Mouse (Mus musculus) MEL (cell line): Measurements from ENCODE around the gene Tfe3. TPM values are rescaled to one million over a fixed set of nuclear protein-coding genes. Genes with fewer than 3 reads are reported as not detected.
A peak's percentile ranks its signal among the peaks of the same experiment; 100 is the strongest.

ENCODE experiments used
- DNase-seq: peaks from one replicate; pipeline ENCODE4 v3.0.0; 2011; ENCODE audit warnings: low read depth, low spot score
- H3K27ac ChIP-seq: 2 replicates; pipeline ENCODE4 v1.5.1; 2012; ENCODE audit warnings: low read depth, mild to moderate bottlenecking, control low read depth, low read length, moderate library complexity; ENCODE audit not compliant: control insufficient read depth
- H3K27me3 ChIP-seq, 2 experiments: fragments of 150-350 bp in 1 of 2; sonication (generic) in 1 of 2; 2 replicates each; pipeline ENCODE4 v1.6.1; 2012; ENCODE audit warnings: low read length in 2 of 2, mild to moderate bottlenecking in 2 of 2, improper control_type of control experiment in 1 of 2, moderate library complexity in 1 of 2; ENCODE audit not compliant: insufficient read depth in 2 of 2, control insufficient read depth in 1 of 2
- H3K36me3 ChIP-seq, 2 experiments: 2 replicates each; pipeline ENCODE4 v1.6.1; 2012 to 2014; ENCODE audit warnings: low read length in 2 of 2, improper control_type of control experiment in 1 of 2, inconsistent platforms in 1 of 2, mild to moderate bottlenecking in 1 of 2; ENCODE audit not compliant: insufficient read depth in 2 of 2, control insufficient read depth in 1 of 2
- H3K4me1 ChIP-seq, 2 experiments: fragments of 150-350 bp in 1 of 2; sonication (generic) in 1 of 2; 2 replicates each; pipeline ENCODE4 v1.6.1; 2012; ENCODE audit warnings: low read length in 2 of 2, improper control_type of control experiment in 1 of 2, mild to moderate bottlenecking in 1 of 2; ENCODE audit not compliant: insufficient read depth in 2 of 2, control insufficient read depth in 1 of 2
- H3K4me3 ChIP-seq, 2 experiments: fragments of 150-350 bp in 1 of 2; sonication (generic) in 1 of 2; 2 replicates each; pipeline ENCODE4 v1.5.1; 2012; ENCODE audit warnings: low read depth in 2 of 2, low read length in 2 of 2, mild to moderate bottlenecking in 2 of 2, moderate library complexity in 2 of 2, control low read depth in 1 of 2, improper control_type of control experiment in 1 of 2; ENCODE audit not compliant: control insufficient read depth in 1 of 2, insufficient read depth in 1 of 2
- H3K79me2 ChIP-seq: 2 replicates; pipeline ENCODE4 v1.6.1; 2012; ENCODE audit warnings: mild to moderate bottlenecking, low read length, moderate library complexity; ENCODE audit not compliant: control insufficient read depth, poor library complexity, insufficient read depth
- H3K9ac ChIP-seq: 2 replicates; pipeline ENCODE4 v1.6.1; 2012; ENCODE audit warnings: low read depth, mild to moderate bottlenecking, control low read depth, low read length, moderate library complexity; ENCODE audit not compliant: control insufficient read depth, poor library complexity, severe bottlenecking
- H3K9me3 ChIP-seq: fragments of 150-350 bp; sonication (generic); replicated peaks from 2 replicates; pipeline ENCODE4 v1.6.1; 2012; ENCODE audit warnings: mild to moderate bottlenecking, low read length, improper control_type of control experiment, moderate library complexity; ENCODE audit not compliant: insufficient read depth
- BHLHE40 ChIP-seq: IDR thresholded peaks from 2 replicates; pipeline ENCODE4 v1.6.1; 2012; ENCODE audit warnings: low read depth, mild to moderate bottlenecking, inconsistent platforms, low read length, improper control_type of control experiment, borderline replicate concordance
- CHD1 ChIP-seq: IDR thresholded peaks from 2 replicates; pipeline ENCODE4 v1.6.1; 2012; ENCODE audit warnings: low read depth, mild to moderate bottlenecking, inconsistent platforms, low read length, improper control_type of control experiment
- CHD2 ChIP-seq: IDR thresholded peaks from 2 replicates; pipeline ENCODE4 v1.6.1; 2011; ENCODE audit warnings: low read length, improper control_type of control experiment
- CTCF ChIP-seq, 3 experiments: IDR thresholded peaks in 2 of 3; conservative IDR thresholded peaks in 1 of 3; 2 replicates each; pipeline ENCODE4 v1.5.1; 2011 to 2012; ENCODE audit warnings: low read length in 3 of 3, low read depth in 2 of 3, mild to moderate bottlenecking in 2 of 3, improper control_type of control experiment in 1 of 3, inconsistent platforms in 1 of 3, mixed read lengths in 1 of 3, moderate library complexity in 1 of 3; ENCODE audit not compliant: control insufficient read depth in 1 of 3, insufficient read depth in 1 of 3, poor library complexity in 1 of 3, severe bottlenecking in 1 of 3
- E2F4 ChIP-seq: IDR thresholded peaks from 2 replicates; pipeline ENCODE4 v1.6.1; 2011; ENCODE audit warnings: low read depth, low read length, improper control_type of control experiment, borderline replicate concordance
- ELF1 ChIP-seq: IDR thresholded peaks from 2 replicates; pipeline ENCODE4 v1.6.1; 2014; ENCODE audit warnings: low read depth, mild to moderate bottlenecking, inconsistent platforms, low read length, improper control_type of control experiment, moderate library complexity
- EP300 ChIP-seq, 2 experiments: IDR thresholded peaks; 2 replicates each; pipeline ENCODE4 v1.6.1; 2011; ENCODE audit warnings: improper control_type of control experiment in 2 of 2, low read length in 2 of 2, low read depth in 1 of 2, mild to moderate bottlenecking in 1 of 2
- ETS1 ChIP-seq: IDR thresholded peaks from 2 replicates; pipeline ENCODE4 v1.6.1; 2012; ENCODE audit warnings: low read depth, mild to moderate bottlenecking, inconsistent platforms, low read length, improper control_type of control experiment, moderate library complexity
- GATA1 ChIP-seq: IDR thresholded peaks from 2 replicates; pipeline ENCODE4 v1.6.1; 2011; ENCODE audit warnings: low read depth, low read length, improper control_type of control experiment
- HCFC1 ChIP-seq: IDR thresholded peaks from 2 replicates; pipeline ENCODE4 v1.6.1; 2012; ENCODE audit warnings: low read depth, mild to moderate bottlenecking, inconsistent platforms, low read length, improper control_type of control experiment, moderate library complexity
- JUND ChIP-seq: IDR thresholded peaks from 2 replicates; pipeline ENCODE4 v1.6.1; 2011; ENCODE audit warnings: low read depth, mild to moderate bottlenecking, improper control_type of control experiment, low read length
- KAT2A ChIP-seq: conservative IDR thresholded peaks from 2 replicates; pipeline ENCODE4 v1.6.1; 2012; ENCODE audit warnings: low read depth, low read length, improper control_type of control experiment, inconsistent platforms
- MAFK ChIP-seq: IDR thresholded peaks from 2 replicates; pipeline ENCODE4 v1.6.1; 2011; ENCODE audit warnings: low read depth, mild to moderate bottlenecking, low read length, improper control_type of control experiment, borderline replicate concordance
- MAX ChIP-seq: IDR thresholded peaks from 2 replicates; pipeline ENCODE4 v1.6.1; 2011; ENCODE audit warnings: low read length, improper control_type of control experiment
- MAZ ChIP-seq: IDR thresholded peaks from 2 replicates; pipeline ENCODE4 v1.6.1; 2012; ENCODE audit warnings: low read depth, mild to moderate bottlenecking, inconsistent platforms, low read length, improper control_type of control experiment
- MEF2A ChIP-seq: IDR thresholded peaks from 2 replicates; pipeline ENCODE4 v1.6.1; 2014; ENCODE audit warnings: low read depth, mild to moderate bottlenecking, inconsistent platforms, low read length, improper control_type of control experiment; ENCODE audit not compliant: poor library complexity, insufficient replicate concordance, severe bottlenecking; ENCODE audit errors: extremely low read depth
- MYB ChIP-seq: IDR thresholded peaks from 2 replicates; pipeline ENCODE4 v1.6.1; 2011; ENCODE audit warnings: mild to moderate bottlenecking, low read depth, low read length, improper control_type of control experiment
- MYC ChIP-seq: IDR thresholded peaks from 2 replicates; pipeline ENCODE4 v1.6.1; 2011; ENCODE audit warnings: low read depth, mild to moderate bottlenecking, low read length, improper control_type of control experiment, moderate library complexity
- NELFE ChIP-seq: IDR thresholded peaks from 2 replicates; pipeline ENCODE4 v1.6.1; 2011; ENCODE audit warnings: low read depth, low read length, improper control_type of control experiment
- NRF1 ChIP-seq: IDR thresholded peaks from 2 replicates; pipeline ENCODE4 v1.6.1; 2014; ENCODE audit warnings: low read depth, mild to moderate bottlenecking, inconsistent platforms, low read length, improper control_type of control experiment, moderate library complexity; ENCODE audit not compliant: poor library complexity, insufficient read depth, severe bottlenecking
- POLR2AphosphoS2 ChIP-seq: IDR thresholded peaks from 2 replicates; pipeline ENCODE4 v1.6.1; 2011; ENCODE audit warnings: low read length, improper control_type of control experiment
- POLR2AphosphoS5 ChIP-seq: IDR thresholded peaks from 2 replicates; pipeline ENCODE4 v1.6.1; 2012; ENCODE audit warnings: low read depth, borderline replicate concordance, mild to moderate bottlenecking, inconsistent platforms, low read length, moderate library complexity, mixed read lengths
- RAD21 ChIP-seq: IDR thresholded peaks from 2 replicates; pipeline ENCODE4 v1.6.1; 2011; ENCODE audit warnings: mild to moderate bottlenecking, low read depth, low read length, improper control_type of control experiment
- SIN3A ChIP-seq: IDR thresholded peaks from 2 replicates; pipeline ENCODE4 v1.6.1; 2012; ENCODE audit warnings: low read length, improper control_type of control experiment, inconsistent platforms
- SMC3 ChIP-seq: IDR thresholded peaks from 2 replicates; pipeline ENCODE4 v1.6.1; 2011; ENCODE audit warnings: low read depth, low read length, improper control_type of control experiment
- TAL1 ChIP-seq: IDR thresholded peaks from 2 replicates; pipeline ENCODE4 v1.6.1; 2012; ENCODE audit warnings: mild to moderate bottlenecking, inconsistent platforms, low read length, moderate library complexity, mixed read lengths
- TBP ChIP-seq: IDR thresholded peaks from 2 replicates; pipeline ENCODE4 v1.8.0; 2011; ENCODE audit warnings: low read depth, low read length, improper control_type of control experiment
- TCF12 ChIP-seq: IDR thresholded peaks from 2 replicates; pipeline ENCODE4 v1.6.1; 2014; ENCODE audit warnings: low read depth, mild to moderate bottlenecking, inconsistent platforms, low read length, improper control_type of control experiment, moderate library complexity
- UBTF ChIP-seq: IDR thresholded peaks from 2 replicates; pipeline ENCODE4 v1.6.1; 2012; ENCODE audit warnings: low read depth, mild to moderate bottlenecking, inconsistent platforms, low read length, improper control_type of control experiment, moderate library complexity, borderline replicate concordance; ENCODE audit not compliant: insufficient read depth
- USF2 ChIP-seq, 2 experiments: IDR thresholded peaks; 2 replicates each; pipeline ENCODE4 v1.6.1; 2011 to 2012; ENCODE audit warnings: improper control_type of control experiment in 2 of 2, low read length in 2 of 2, borderline replicate concordance in 1 of 2, inconsistent platforms in 1 of 2, low read depth in 1 of 2, mild to moderate bottlenecking in 1 of 2; ENCODE audit not compliant: insufficient read depth in 1 of 2
- ZC3H11A ChIP-seq: IDR thresholded peaks from 2 replicates; pipeline ENCODE4 v1.6.1; 2012; ENCODE audit warnings: low read depth, mild to moderate bottlenecking, inconsistent platforms, low read length, improper control_type of control experiment
- ZKSCAN1 ChIP-seq: IDR thresholded peaks from 2 replicates; pipeline ENCODE4 v1.6.1; 2012; ENCODE audit warnings: low read depth, mild to moderate bottlenecking, inconsistent platforms, low read length, improper control_type of control experiment, moderate library complexity
- ZMIZ1 ChIP-seq: IDR thresholded peaks from 2 replicates; pipeline ENCODE4 v1.6.1; 2012; ENCODE audit warnings: low read depth, mild to moderate bottlenecking, inconsistent platforms, low read length, improper control_type of control experiment, moderate library complexity
- polyA plus RNA-seq, 2 experiments: library from polyadenylated mRNA; stranded (reverse) in 1 of 2; unstranded in 1 of 2; fragments of >175 nt in 1 of 2; fragments of >200 nt in 1 of 2; gene quantifications; 2 replicates each; pipeline versions ENCODE4 v1.2.1 to v1.2.4; 2012; ENCODE audit warnings: low replicate concordance in 2 of 2, low read depth in 1 of 2; ENCODE audit not compliant: insufficient read length in 2 of 2, insufficient read depth in 1 of 2, missing spikeins in 1 of 2
- total RNA-seq: library from RNA; depleted of rRNA; stranded (reverse); fragments of 300-350 nt; gene quantifications from 2 replicates; pipeline ENCODE4 v1.2.3, GENCODE M21; 2012

The Tfe3 gene
- total and polyA plus RNA-seq, 3 experiments = 20.6 to 64.7 TPM; not detected in 1

- Histone ChIP-seq H3K79me2 (no peaks in the 10 kb centered on the region), H3K9me3 (no peaks in the 10 kb centered on the region), H3K4me1 (peaks cover 16 to 30% of the 10 kb centered on the region in 2 experiments), H3K9ac (no peak overlapping the region), H3K36me3 (peaks cover 0 to 14% of the 10 kb centered on the region in 2 experiments; a peak in 2 of 4 replicates), H3K27ac (no peak overlapping the region; the same call in 1 of the 2 replicates), H3K27me3 (no peaks in the 10 kb centered on the region), H3K4me3 (no peak overlapping the region)
- TF ChIP-seq JUND (no peak), MAZ (peak; percentile 72; the same call in 1 of the 2 replicates), HCFC1 (no peak), TBP (no peak), MEF2A (no peak), MAFK (no peak), EP300 (IDR thresholded peaks at IDR 0.05; ENCODE audit: low read depth in 1 of 2, low read length in 2 of 2) (peak in 1 of 2 experiments; percentile 30; a peak in 1 of 4 replicates), TCF12 (no peak), ZMIZ1 (no peak), ZC3H11A (no peak), MYC (no peak), MYB (no peak), ZKSCAN1 (no peak), MAX (no peak), CHD2 (no peak), SMC3 (no peak), UBTF (no peak), E2F4 (no peak), ETS1 (0 out of 2 replicates have a peak, but pooled peaks have one; percentile 38), POLR2AphosphoS2 (no peak), CHD1 (no peak), KAT2A (no peak), USF2 (IDR thresholded peaks at IDR 0.05; ENCODE audit: borderline replicate concordance in 1 of 2, insufficient read depth in 1 of 2, low read depth in 1 of 2, low read length in 2 of 2) (no peak), GATA1 (0 out of 2 replicates have a peak, but pooled peaks have one; percentile 24), POLR2AphosphoS5 (no peak), CTCF (IDR thresholded peaks at IDR 0.05 in 2 of 3, conservative IDR thresholded peaks at IDR 0.05 in 1 of 3; ENCODE audit: control insufficient read depth in 1 of 3, insufficient read depth in 1 of 3, low read depth in 2 of 3, low read length in 3 of 3, poor library complexity in 1 of 3, severe bottlenecking in 1 of 3) (no peak), NRF1 (no peak), ELF1 (peak; percentile 75), TAL1 (no peak), BHLHE40 (no peak), NELFE (no peak), SIN3A (no peak), RAD21 (no peak)
- peak; percentile 33 for DNase-seq
Observed at GRCm38 (mm10) chrX:7745429-7745828, 16.9 kb upstream of the Tfe3 start.
